Mouse (Mus musculus) megakaryocyte, embryonic 14.5 days (primary cell): ENCODE measurements around the gene Rasgrf1. TPM values are rescaled to one million over a fixed set of nuclear protein-coding genes. Genes with fewer than 3 reads are reported as not detected.

Source experiments
- H3K27me3 ChIP-seq: replicated peaks from 2 replicates; pipeline ENCODE3; 2012; ENCODE audit warnings: inconsistent platforms
- H3K36me3 ChIP-seq: replicated peaks from 2 replicates; pipeline ENCODE3; 2012; ENCODE audit warnings: low read length, inconsistent platforms, mixed read lengths
- H3K4me1 ChIP-seq: 2 replicates; pipeline ENCODE4 v1.6.1; 2012; ENCODE audit warnings: inconsistent platforms
- H3K4me3 ChIP-seq: replicated peaks from 2 replicates; pipeline ENCODE3; 2012; ENCODE audit warnings: moderate library complexity, mild to moderate bottlenecking, inconsistent platforms
- H3K9me3 ChIP-seq: 2 replicates; pipeline ENCODE4 v1.6.1; 2012; ENCODE audit warnings: inconsistent platforms
- FLI1 ChIP-seq: IDR thresholded peaks from 2 replicates; pipeline ENCODE4 v1.6.1; 2012; ENCODE audit warnings: low read length, inconsistent platforms, mixed read lengths
- GATA1 ChIP-seq: IDR thresholded peaks from 3 replicates; pipeline ENCODE4 v1.6.1; 2012; ENCODE audit warnings: mixed read lengths, low read length, inconsistent platforms, borderline replicate concordance
- polyA plus RNA-seq: library from polyadenylated mRNA; stranded (reverse); fragments of >175 nt; gene quantifications from 2 replicates; pipeline ENCODE4 v1.2.3, GENCODE M21; 2012; ENCODE audit warnings: low replicate concordance; ENCODE audit not compliant: insufficient read depth

Gene Rasgrf1
- polyA plus RNA-seq = not detected in 2 replicates

GRCm38 (mm10) chr9:89909131-89910010 is at the start of gene Rasgrf1:
TSS of gene Rasgrf1 (plus strand) at chr9:89909908.
- Histone ChIP-seq H3K4me3 (peak within 1 kb of the TSS; percentile 84), H3K9me3 (0 out of 2 replicates have a peak, but pooled peaks cover 3% of the 10 kb centered on the region)
- TF ChIP-seq FLI1 (no peak), GATA1 (no peak)

GRCm38 (mm10) chr9:89860145-89860544 is 49.6 kb upstream of the Rasgrf1 start:
- H3K27me3 ChIP-seq = peaks cover 3% of the 10 kb centered on the region
- H3K9me3 ChIP-seq = no peaks in the 10 kb centered on the region; the same call in 1 of the 2 replicates
- H3K36me3 ChIP-seq = no peaks in the 10 kb centered on the region
- TF ChIP-seq FLI1 (no peak), GATA1 (no peak)
- H3K4me1 ChIP-seq = no peaks in the 10 kb centered on the region
- H3K4me3 ChIP-seq = no peak overlapping the region

More at GRCm38 (mm10) chr9:89909131-89910010, at the start of gene Rasgrf1:
- H3K27me3 ChIP-seq = peaks cover 82% of the 10 kb centered on the region
- no peaks in the 10 kb centered on the region for H3K36me3 ChIP-seq
- peaks cover 23% of the 10 kb centered on the region for H3K4me1 ChIP-seq

GRCm38 (mm10) chr9:89860584-89860983 is 49.1 kb upstream of the Rasgrf1 start:
- no peak for TF ChIP-seq GATA1
- no peak for TF ChIP-seq FLI1
- Histone ChIP-seq H3K27me3 (peaks cover 4% of the 10 kb centered on the region), H3K36me3 (no peaks in the 10 kb centered on the region), H3K9me3 (no peaks in the 10 kb centered on the region), H3K4me1 (no peaks in the 10 kb centered on the region), H3K4me3 (no peak overlapping the region)

GRCm38 (mm10) chr9:89867141-89867540 is 42.6 kb upstream of the Rasgrf1 start:
- H3K4me1 ChIP-seq = peaks cover 6% of the 10 kb centered on the region; the same call in 1 of the 2 replicates
- no peak for TF ChIP-seq FLI1
- no peak for TF ChIP-seq GATA1
- H3K4me3 ChIP-seq = no peak overlapping the region
- peaks cover 21% of the 10 kb centered on the region for H3K27me3 ChIP-seq
- H3K36me3 ChIP-seq = no peaks in the 10 kb centered on the region
- H3K9me3 ChIP-seq = no peaks in the 10 kb centered on the region

GRCm38 (mm10) chr9:89868093-89868729 is 41.5 kb upstream of the Rasgrf1 start:
- TF ChIP-seq FLI1 (no peak), GATA1 (no peak)

GRCm38 (mm10) chr9:89869594-89869993 is 40.1 kb upstream of the Rasgrf1 start:
- no peaks in the 10 kb centered on the region for H3K9me3 ChIP-seq
- H3K36me3 ChIP-seq = no peaks in the 10 kb centered on the region
- no peak overlapping the region for H3K4me3 ChIP-seq
- TF ChIP-seq GATA1 = no peak
- no peak for TF ChIP-seq FLI1
- H3K4me1 ChIP-seq = peaks cover 10% of the 10 kb centered on the region; the same call in 1 of the 2 replicates
- peaks cover 23% of the 10 kb centered on the region for H3K27me3 ChIP-seq

More at GRCm38 (mm10) chr9:89868093-89868729, 41.5 kb upstream of the Rasgrf1 start:
- peaks cover 23% of the 10 kb centered on the region for H3K27me3 ChIP-seq
- H3K4me3 ChIP-seq = no peak overlapping the region
- H3K36me3 ChIP-seq = no peaks in the 10 kb centered on the region
- H3K4me1 ChIP-seq = peaks cover 6% of the 10 kb centered on the region; the same call in 1 of the 2 replicates
- H3K9me3 ChIP-seq = no peaks in the 10 kb centered on the region

GRCm38 (mm10) chr9:89870531-89871150 is 39.1 kb upstream of the Rasgrf1 start:
- Histone ChIP-seq H3K9me3 (no peaks in the 10 kb centered on the region), H3K36me3 (no peaks in the 10 kb centered on the region), H3K27me3 (peaks cover 24% of the 10 kb centered on the region), H3K4me1 (peaks cover 10% of the 10 kb centered on the region; the same call in 1 of the 2 replicates), H3K4me3 (no peak overlapping the region)
- TF ChIP-seq FLI1 = no peak
- no peak for TF ChIP-seq GATA1

- H3K36me3 ChIP-seq = no peaks in the 10 kb centered on the region
- no peak for TF ChIP-seq FLI1
- TF ChIP-seq GATA1 = no peak
- no peak overlapping the region for H3K4me3 ChIP-seq
- peaks cover 31% of the 10 kb centered on the region for H3K27me3 ChIP-seq
- H3K4me1 ChIP-seq = peaks cover 10% of the 10 kb centered on the region; the same call in 1 of the 2 replicates
- no peaks in the 10 kb centered on the region for H3K9me3 ChIP-seq
These were observed 37.6 kb upstream of the Rasgrf1 start for GRCm38 (mm10) chr9:89872137-89872536.

- H3K27me3 ChIP-seq = peaks cover 33% of the 10 kb centered on the region
- no peaks in the 10 kb centered on the region for H3K36me3 ChIP-seq
- TF ChIP-seq FLI1 (no peak), GATA1 (no peak)
- H3K9me3 ChIP-seq = peaks cover 3% of the 10 kb centered on the region; the same call in 1 of the 2 replicates
- no peak overlapping the region for H3K4me3 ChIP-seq
- peaks cover 10% of the 10 kb centered on the region; the same call in 1 of the 2 replicates for H3K4me1 ChIP-seq
These were observed 35.3 kb upstream of the Rasgrf1 start for GRCm38 (mm10) chr9:89874434-89874833.

- peaks cover 11% of the 10 kb centered on the region; the same call in 1 of the 2 replicates for H3K4me1 ChIP-seq
- TF ChIP-seq GATA1 = no peak
- no peak for TF ChIP-seq FLI1
- H3K27me3 ChIP-seq = peaks cover 34% of the 10 kb centered on the region
- no peak overlapping the region for H3K4me3 ChIP-seq
- H3K36me3 ChIP-seq = no peaks in the 10 kb centered on the region
- peaks cover 7% of the 10 kb centered on the region for H3K9me3 ChIP-seq
These were observed 34.2 kb upstream of the Rasgrf1 start for GRCm38 (mm10) chr9:89875551-89875950.
